Mouse (Mus musculus): ENCODE measurements around the gene Ankrd28. TPM values are rescaled to one million over a fixed set of nuclear protein-coding genes. Genes with fewer than 3 reads are reported as not detected.

Ankrd28 gene
- total RNA-seq, 2 experiments from 2014 or later: 49.3 to 56.8 TPM

DNA sequence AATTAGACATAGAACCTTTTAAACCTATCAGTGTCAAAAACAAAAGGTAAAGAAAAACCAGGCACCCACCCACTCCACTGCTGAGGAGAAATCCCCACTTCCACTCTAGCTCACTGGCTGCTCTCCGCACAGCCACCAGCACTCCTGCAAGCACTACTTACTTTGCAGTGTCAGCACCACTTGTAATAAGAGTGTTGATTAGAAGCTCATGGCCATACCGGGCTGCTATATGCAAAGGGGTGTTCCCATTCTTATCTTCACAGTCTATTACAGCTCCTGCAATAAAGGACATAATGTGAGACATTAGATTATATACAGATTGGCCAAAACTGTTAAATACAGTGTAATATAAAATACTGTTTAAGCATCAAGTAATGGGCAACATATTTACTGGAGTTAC, 95.6 kb downstream of the Ankrd28 start:
- intact Hi-C loops (cut with DNase I): no loop called here
- no peak for DNase-seq (ENCODE audit: low spot score in 2 of 2)

GRCm38 (mm10) chr14:31727522-31727921, 102.9 kb downstream of the Ankrd28 start:
- intact Hi-C loops (cut with DNase I): no loop called here
- no peak for DNase-seq (ENCODE audit: low spot score in 2 of 2)

DNA sequence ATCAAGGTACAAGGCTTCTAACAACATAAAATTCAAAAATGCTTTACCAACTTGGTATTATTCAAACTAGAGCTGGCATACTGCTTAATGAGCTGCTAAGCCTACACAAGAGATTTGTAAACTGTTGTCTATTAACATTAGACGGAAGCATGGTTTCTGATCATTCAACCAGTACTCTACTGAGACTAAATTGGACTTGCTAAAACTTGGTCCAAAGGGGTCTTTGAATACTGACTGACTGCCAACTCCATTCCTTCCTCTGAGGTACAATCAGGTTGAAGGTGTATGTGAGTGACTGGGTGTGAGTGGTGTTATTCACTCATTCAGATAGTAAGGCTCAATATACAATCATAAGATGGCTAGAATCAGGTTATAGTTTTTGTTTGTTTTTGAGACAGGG, 107.7 kb downstream of the Ankrd28 start:
- DNase-seq (ENCODE audit: low spot score in 2 of 2): no peak
- intact Hi-C loops (cut with DNase I): loop anchor here (5.0 kb wide), 1 partner anchor 65 kb away; no protein-coding TSS in a partner anchor

DNA sequence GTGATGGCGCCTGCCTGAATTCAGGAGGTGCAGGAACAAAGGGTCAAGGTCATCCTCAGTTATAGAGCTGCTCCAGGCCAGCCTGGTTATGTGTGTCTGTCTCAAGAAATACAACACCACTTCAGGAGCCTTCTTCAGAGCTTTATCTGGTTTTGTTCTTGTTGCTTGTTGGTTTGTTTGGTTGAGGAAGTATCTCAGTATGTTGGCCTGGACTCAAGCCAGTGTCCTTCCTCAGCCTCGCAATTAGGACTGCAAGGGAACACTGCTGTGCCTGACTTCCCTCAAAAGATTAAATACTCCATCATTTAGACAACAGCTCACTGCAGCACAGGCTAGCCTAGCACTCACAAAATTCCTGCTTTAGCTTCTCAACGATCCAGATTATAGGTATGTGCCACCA, 109.2 kb downstream of the Ankrd28 start:
- DNase-seq (ENCODE audit: low spot score in 2 of 2): no peak
- intact Hi-C loops (cut with DNase I): loop anchor here (5.0 kb wide), 1 partner anchor 64 kb away; no protein-coding TSS in a partner anchor

GRCm38 (mm10) chr14:31718332-31718731, 112.1 kb downstream of the Ankrd28 start:
- intact Hi-C loops (cut with DNase I): no loop called here
- DNase-seq (ENCODE audit: low spot score in 2 of 2): no peak

DNA sequence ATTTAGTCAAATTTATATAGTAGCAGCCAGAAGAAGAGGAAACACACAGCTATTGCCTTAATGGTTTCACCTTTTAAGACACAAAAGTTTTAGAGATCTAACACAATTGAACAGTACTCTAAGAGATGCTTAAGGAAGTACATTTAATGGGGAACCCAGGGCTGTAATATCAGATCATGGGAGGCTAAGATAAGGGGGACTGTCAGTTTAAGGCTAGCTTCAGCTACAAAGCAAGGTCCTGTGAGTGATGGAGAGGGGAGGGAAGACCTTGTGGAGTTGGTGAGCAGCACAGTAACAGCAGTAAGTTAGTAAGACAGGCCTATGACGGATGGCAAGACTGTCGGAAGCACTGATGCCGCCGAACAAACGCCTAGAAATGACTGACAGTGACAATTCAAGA, 113.1 kb downstream of the Ankrd28 start:
- DNase-seq (ENCODE audit: low spot score in 2 of 2): no peak
- intact Hi-C loops (cut with DNase I): no loop called here

DNA sequence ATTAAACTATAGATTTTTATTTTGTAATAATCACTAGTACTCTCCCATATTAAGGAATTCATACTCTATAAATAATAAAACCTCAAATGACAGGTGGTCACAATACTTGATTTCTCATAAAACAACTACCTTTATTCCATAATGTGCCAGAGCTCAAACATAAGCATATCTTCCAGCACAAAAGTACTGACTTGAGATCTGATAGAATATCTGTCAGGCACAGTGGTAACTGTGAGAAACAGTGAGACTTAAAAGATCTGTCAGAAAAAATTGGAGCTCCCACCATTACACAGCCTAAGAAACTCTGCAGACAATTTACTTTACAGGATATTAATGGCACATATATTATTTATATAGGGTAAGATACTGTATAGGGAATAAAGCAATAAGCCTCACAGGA, 114.8 kb downstream of the Ankrd28 start:
- DNase-seq (ENCODE audit: low spot score in 2 of 2): no peak
- intact Hi-C loops (cut with DNase I): no loop called here

DNA sequence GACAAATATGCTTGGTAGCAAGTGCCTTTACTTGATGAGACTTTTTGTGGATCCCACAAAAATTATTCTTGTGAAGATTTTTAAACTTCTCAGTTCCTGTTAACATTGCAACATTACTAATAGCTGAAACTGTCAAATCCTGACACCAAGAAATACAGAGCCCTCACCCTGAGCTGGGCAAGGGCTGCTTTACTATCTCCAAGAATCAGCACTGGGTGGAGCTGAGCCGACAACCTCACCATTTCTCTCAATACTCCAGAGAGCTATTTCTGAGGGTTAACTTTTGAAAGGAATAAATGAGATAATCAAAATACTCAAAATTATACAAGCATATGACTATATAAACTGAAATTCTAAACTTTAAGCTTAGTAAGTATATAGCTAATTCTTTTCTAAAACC, 121.1 kb downstream of the Ankrd28 start:
- intact Hi-C loops (cut with DNase I): no loop called here
- DNase-seq (ENCODE audit: low spot score in 2 of 2): no peak

DNA sequence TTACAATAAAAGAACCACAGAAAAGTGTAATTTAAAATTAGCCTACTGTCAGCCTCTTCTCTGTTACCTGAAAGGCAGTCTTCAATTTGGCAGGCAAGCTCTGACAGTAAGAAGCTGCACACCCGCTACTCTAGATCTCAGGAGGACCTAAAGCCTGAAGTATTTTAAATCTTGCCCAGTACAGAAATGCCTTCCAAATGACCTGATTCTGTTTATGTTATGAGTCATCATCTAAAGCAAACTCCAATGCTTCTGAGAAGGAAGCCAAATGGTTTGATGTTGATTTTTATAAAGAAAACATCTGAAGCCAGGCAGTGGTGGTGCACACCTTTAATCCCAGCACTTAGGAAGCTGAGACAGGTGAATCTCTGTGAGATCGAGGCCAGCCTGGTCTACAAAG, 130.1 kb downstream of the Ankrd28 start:
- no peak for DNase-seq (ENCODE audit: low spot score in 2 of 2)
- intact Hi-C loops (cut with DNase I): no loop called here

GRCm38 (mm10) chr14:31697755-31698154, 132.7 kb downstream of the Ankrd28 start:
- DNase-seq (ENCODE audit: low spot score in 2 of 2): no peak
- intact Hi-C loops (cut with DNase I): loop anchor here (5.0 kb wide), 1 partner anchor 40 kb away; no protein-coding TSS in a partner anchor

DNA sequence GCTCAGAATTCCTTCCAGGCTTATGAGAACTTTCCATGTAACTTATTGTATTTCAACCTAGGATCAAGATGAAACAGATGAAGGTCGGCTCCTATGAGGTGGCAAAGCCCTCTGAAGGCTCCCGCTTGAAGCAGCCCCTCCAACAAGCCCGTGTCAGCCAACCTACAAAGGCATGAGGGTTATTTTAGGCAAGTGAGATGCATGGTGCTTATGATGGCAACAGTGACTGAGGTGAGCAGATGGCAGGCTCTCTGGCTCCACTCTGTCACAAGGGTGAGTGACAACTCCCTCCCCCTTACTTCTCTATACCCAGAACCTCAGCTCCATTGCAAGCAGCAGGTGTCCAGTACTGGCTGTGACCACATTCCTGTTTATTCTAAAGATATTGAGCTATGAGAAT, 133.1 kb downstream of the Ankrd28 start:
- intact Hi-C loops (cut with DNase I): loop anchor here (5.0 kb wide), 1 partner anchor 40 kb away; no protein-coding TSS in a partner anchor

GRCm38 (mm10) chr14:31696985-31697303, 133.5 kb downstream of the Ankrd28 start:
- no peak for DNase-seq (ENCODE audit: low spot score in 2 of 2)
- intact Hi-C loops (cut with DNase I): loop anchor here (5.0 kb wide), 1 partner anchor 40 kb away; no protein-coding TSS in a partner anchor

More for the DNA sequence above, 133.1 kb downstream of the Ankrd28 start:
- no peak for DNase-seq (ENCODE audit: low spot score in 2 of 2)

DNA sequence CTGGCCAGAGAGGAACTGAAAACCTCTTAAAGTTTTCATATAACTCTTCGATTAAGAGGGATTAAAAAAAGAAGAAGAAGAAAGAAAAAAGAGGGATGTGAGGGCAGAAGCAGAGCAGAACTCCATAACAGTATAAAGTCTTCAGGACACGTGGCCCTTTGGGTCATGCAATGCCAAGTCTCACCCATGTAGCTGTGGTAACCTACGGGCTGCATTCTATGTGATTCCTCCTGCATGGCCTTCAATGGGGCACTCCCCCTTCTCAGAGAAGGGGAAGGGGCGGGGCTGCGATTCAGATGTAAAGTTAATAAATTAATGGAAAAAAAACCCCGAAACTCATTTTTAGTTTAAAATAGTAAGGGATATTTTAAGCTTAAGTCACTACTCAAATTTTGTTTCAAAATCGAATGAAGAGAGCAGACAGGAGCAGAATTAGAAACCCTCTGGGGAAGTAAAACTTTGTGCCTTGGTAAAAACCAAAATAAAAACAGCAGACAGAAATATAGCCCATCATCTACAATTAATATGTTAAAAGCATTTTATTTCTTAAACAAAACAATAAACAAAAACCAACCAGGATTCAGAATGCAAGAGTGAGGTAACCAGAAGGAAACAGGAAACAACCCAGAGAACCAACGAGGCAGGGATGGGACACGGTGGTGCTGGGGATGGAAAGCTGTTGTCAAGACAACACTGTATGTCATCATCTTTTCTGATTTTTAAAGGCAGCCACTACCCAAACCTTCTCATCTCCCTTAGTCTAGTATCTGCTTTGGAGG, 134.1 kb downstream of the Ankrd28 start:
- DNase-seq (ENCODE audit: low spot score in 2 of 2): no peak
- intact Hi-C loops (cut with DNase I): loop anchor here (5.0 kb wide), 1 partner anchor 39 kb away; no protein-coding TSS in a partner anchor

DNA sequence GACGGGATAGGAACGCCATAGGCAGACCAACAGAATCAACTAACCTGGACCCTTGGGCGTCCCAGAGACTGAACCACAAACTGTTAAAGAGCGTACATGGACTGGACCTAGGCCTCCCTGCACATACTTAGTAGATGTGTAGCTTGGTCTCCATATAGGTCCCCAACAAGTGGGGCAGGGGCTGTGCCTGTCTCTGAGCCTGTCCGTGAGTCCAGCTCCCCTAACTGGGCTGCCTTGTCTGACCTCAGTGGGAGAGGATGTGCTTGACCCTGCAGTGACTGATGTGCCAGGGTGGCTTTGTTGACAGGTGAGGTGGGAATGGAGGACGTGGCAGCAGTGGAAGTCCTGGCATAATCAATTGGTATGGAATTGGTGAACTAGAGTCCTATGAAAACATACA, 137.9 kb downstream of the Ankrd28 start:
- intact Hi-C loops (cut with DNase I): no loop called here
- no peak for DNase-seq (ENCODE audit: low spot score in 2 of 2)

DNA sequence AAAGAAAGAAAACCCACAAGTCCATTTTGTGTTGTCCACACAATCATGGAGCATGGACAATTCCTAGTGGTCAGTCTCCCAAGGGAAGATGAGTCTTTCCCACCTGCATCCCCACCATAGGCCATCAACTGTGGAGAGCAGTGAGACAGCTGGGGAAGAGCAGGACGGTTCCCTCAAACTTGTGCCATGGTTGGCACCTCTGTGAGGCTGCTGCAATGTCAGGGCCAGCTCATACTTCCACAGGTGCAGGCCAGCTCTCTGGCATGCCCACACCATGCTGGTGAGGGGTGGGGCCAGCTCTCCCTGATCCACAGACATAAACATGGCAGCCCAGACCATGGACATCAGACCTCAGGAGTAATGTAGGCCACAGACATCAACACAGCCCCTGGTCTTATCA, 144.2 kb downstream of the Ankrd28 start:
- no peak for DNase-seq (ENCODE audit: low spot score in 2 of 2)
- intact Hi-C loops (cut with DNase I): no loop called here

DNA sequence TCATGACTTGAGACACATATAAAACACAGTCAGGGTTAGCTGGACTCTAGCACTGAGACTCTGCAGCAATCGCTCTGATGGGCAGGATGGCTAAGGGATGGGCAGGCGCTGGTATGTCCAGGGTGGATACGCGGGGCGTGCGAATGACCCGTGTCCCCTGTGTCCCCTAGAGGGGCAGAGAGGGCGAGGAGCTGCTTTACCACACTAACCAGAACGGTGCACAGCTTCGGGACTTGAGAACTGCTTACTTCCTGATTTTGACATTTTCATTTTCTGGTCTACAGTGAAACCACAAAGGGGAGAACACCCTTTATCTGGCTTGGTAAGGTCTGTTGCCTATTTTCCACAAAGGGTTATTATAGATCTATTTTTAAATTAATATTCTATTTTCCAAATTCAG, 144.8 kb downstream of the Ankrd28 start:
- intact Hi-C loops (cut with DNase I): no loop called here
- no peak for DNase-seq (ENCODE audit: low spot score in 2 of 2)

GRCm38 (mm10) chr14:31684343-31685040, 146.0 kb downstream of the Ankrd28 start:
- intact Hi-C loops (cut with DNase I): no loop called here

GRCm38 (mm10) chr14:31683610-31684009, 146.8 kb downstream of the Ankrd28 start:
- no peak for DNase-seq (ENCODE audit: low spot score in 2 of 2)

More at GRCm38 (mm10) chr14:31684343-31685040, 146.0 kb downstream of the Ankrd28 start:
- no peak for DNase-seq (ENCODE audit: low spot score in 2 of 2)

GRCm38 (mm10) chr14:31681931-31682555, 148.4 kb downstream of the Ankrd28 start:
- intact Hi-C loops (cut with DNase I): no loop called here
- no peak for DNase-seq (ENCODE audit: low spot score in 2 of 2)

More at GRCm38 (mm10) chr14:31683610-31684009, 146.8 kb downstream of the Ankrd28 start:
- intact Hi-C loops (cut with DNase I): no loop called here

DNA sequence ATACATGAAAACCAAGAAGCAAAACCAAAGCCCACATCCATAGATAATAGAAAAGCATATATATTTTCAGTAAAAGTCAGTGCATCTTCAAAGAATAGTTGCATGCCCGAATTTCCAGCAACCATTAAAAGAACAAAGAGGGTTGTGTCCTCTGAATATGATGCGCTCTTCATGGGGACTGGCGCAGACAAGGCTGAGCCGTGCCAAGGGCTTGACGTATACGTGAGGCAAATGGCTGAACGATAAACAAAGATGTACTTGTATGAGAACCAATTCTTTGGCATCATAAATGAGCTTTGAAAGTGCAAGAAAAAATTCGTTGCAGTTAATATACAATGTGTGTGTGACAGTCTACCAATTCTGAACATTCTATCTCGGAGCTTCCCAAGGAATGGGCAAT, 149.2 kb downstream of the Ankrd28 start:
- DNase-seq (ENCODE audit: low spot score in 2 of 2): no peak
- intact Hi-C loops (cut with DNase I): no loop called here

All from left cerebral cortex, postnatal 25 days (tissue).